Mouse (Mus musculus) heart, adult 2 months (tissue): ENCODE results near the gene Tle3. TPM values are rescaled to one million over a fixed set of nuclear protein-coding genes. Genes with fewer than 3 reads are reported as not detected.

ENCODE experiments used
- DNase-seq, 2 experiments: peaks; one replicate each; pipeline ENCODE4 v3.0.0; 2021
- H3K27ac ChIP-seq: fragments of 200-600 bp; 2 replicates; pipeline ENCODE4 v1.8.1; 2022
- H3K27me3 ChIP-seq: fragments of 200-500 bp; 2 replicates; pipeline ENCODE4 v1.6.1; 2012; ENCODE audit warnings: mild to moderate bottlenecking, low read length, inconsistent platforms, mixed read lengths; ENCODE audit not compliant: control insufficient read depth, insufficient read depth
- H3K36me3 ChIP-seq: fragments of 200-500 bp; 2 replicates; pipeline ENCODE4 v1.6.1; 2012; ENCODE audit warnings: low read length, inconsistent platforms; ENCODE audit not compliant: control insufficient read depth, insufficient read depth
- H3K4me1 ChIP-seq: fragments of 200-500 bp; 2 replicates; pipeline ENCODE4 v1.6.1; 2011; ENCODE audit warnings: low read length; ENCODE audit not compliant: control insufficient read depth, insufficient read depth
- H3K4me3 ChIP-seq: fragments of 200-600 bp; 2 replicates; pipeline ENCODE4 v1.8.1; 2022
- H3K79me2 ChIP-seq: fragments of 200-500 bp; replicated peaks from 2 replicates; pipeline ENCODE4 v1.6.1; 2012; ENCODE audit warnings: mild to moderate bottlenecking, inconsistent platforms, low read length, moderate library complexity, mixed read lengths; ENCODE audit not compliant: control insufficient read depth, insufficient read depth
- H3K9ac ChIP-seq: fragments of 200-500 bp; 2 replicates; pipeline ENCODE4 v1.6.1; 2012; ENCODE audit warnings: low read depth, mild to moderate bottlenecking, control low read depth, inconsistent platforms, low read length, mixed read lengths
- CTCF ChIP-seq: fragments of 200-600 bp; IDR thresholded peaks from 2 replicates; pipeline ENCODE4 v1.8.1; 2022; ENCODE audit warnings: antibody characterized with exemption, mild to moderate bottlenecking, moderate library complexity
- EP300 ChIP-seq: fragments of 200-500 bp; IDR thresholded peaks from 2 replicates; pipeline ENCODE4 v1.6.1; 2011; ENCODE audit warnings: low read depth, low read length, control low read depth; ENCODE audit not compliant: insufficient read depth
- POLR2A ChIP-seq: fragments of 200-500 bp; IDR thresholded peaks from 2 replicates; pipeline ENCODE4 v1.6.1; 2011; ENCODE audit warnings: mild to moderate bottlenecking, low read depth, low read length, control low read depth; ENCODE audit not compliant: insufficient read depth
- WGBS: fragments of 180-500 bp; shearing (Covaris S2); methylation state at CpG from one replicate; pipeline ENCODE4 v1.1.7; 2018; 5-methylcytosine and 5-hydroxymethylcytosine counted together
- intact Hi-C: fragments of 180-260 bp; cut with DNase I; formaldehyde crosslinking; loops from one replicate; pipeline ENCODE4 v1.15.1; 2025
- polyA plus RNA-seq: library from polyadenylated mRNA; depleted of rRNA; stranded (reverse); fragments of >200 nt; gene quantifications from 2 replicates; pipeline ENCODE4 v1.2.3, GENCODE M21; 2012
- total RNA-seq, 2 experiments: library from RNA; stranded (reverse); gene quantifications; 2 replicates each; pipeline ENCODE4 v1.2.3; 2021

The Tle3 gene
- total and polyA plus RNA-seq, 3 experiments = 16.5 to 16.8 (median 16.6) TPM

GRCm38 (mm10) chr9:61445711-61446222, 73.6 kb downstream of the Tle3 start:
- 47% methylated on average over 5 of the region's 5 CpGs for WGBS
- no peaks in the 10 kb centered on the region for H3K79me2 ChIP-seq
- H3K36me3 ChIP-seq = no peaks in the 10 kb centered on the region
- H3K27me3 ChIP-seq = no peaks in the 10 kb centered on the region
- no peak overlapping the region for H3K4me3 ChIP-seq
- TF ChIP-seq POLR2A = no peak
- no peak for TF ChIP-seq CTCF
- TF ChIP-seq EP300 = no peak
- H3K9ac ChIP-seq = no peak overlapping the region
- peak; percentile 39 to 58 for DNase-seq
- intact Hi-C loops = loop anchor here (5.0 kb wide), 1 partner anchor 242 kb away; no protein-coding TSS in a partner anchor
- H3K4me1 ChIP-seq = peaks cover 2% of the 10 kb centered on the region
- no peak overlapping the region for H3K27ac ChIP-seq

- intact Hi-C loops = loop anchor here (5.0 kb wide), 1 partner anchor 240 kb away; no protein-coding TSS in a partner anchor
- no peak for DNase-seq
- no peaks in the 10 kb centered on the region for H3K27me3 ChIP-seq
- H3K79me2 ChIP-seq = no peaks in the 10 kb centered on the region
- TF ChIP-seq POLR2A (no peak), CTCF (no peak), EP300 (no peak)
- H3K4me1 ChIP-seq = peaks cover 2% of the 10 kb centered on the region
- no peak overlapping the region for H3K4me3 ChIP-seq
- 74% methylated on average over 2 of the region's 2 CpGs for WGBS
- no peak overlapping the region for H3K27ac ChIP-seq
- H3K9ac ChIP-seq = no peak overlapping the region
- no peaks in the 10 kb centered on the region for H3K36me3 ChIP-seq
These were observed 74.8 kb downstream of the Tle3 start for GRCm38 (mm10) chr9:61446965-61447364.

GRCm38 (mm10) chr9:61449363-61449904, 77.3 kb downstream of the Tle3 start:
- H3K9ac ChIP-seq = no peak overlapping the region
- DNase-seq = peak in 1 of 2 experiments; percentile 35
- WGBS = 82% methylated on average over 5 of the region's 5 CpGs
- no peaks in the 10 kb centered on the region for H3K36me3 ChIP-seq
- H3K4me1 ChIP-seq = no peaks in the 10 kb centered on the region; the same call in 1 of the 2 replicates
- TF ChIP-seq CTCF = no peak
- TF ChIP-seq POLR2A = no peak
- TF ChIP-seq EP300 = no peak
- intact Hi-C loops = loop anchor here (5.0 kb wide), 1 partner anchor 238 kb away; no protein-coding TSS in a partner anchor
- H3K27me3 ChIP-seq = peaks cover under 1% of the 10 kb centered on the region; the same call in 1 of the 2 replicates
- no peak overlapping the region for H3K4me3 ChIP-seq
- H3K27ac ChIP-seq = no peak overlapping the region
- no peaks in the 10 kb centered on the region for H3K79me2 ChIP-seq

- Histone ChIP-seq H3K27me3 (peaks cover 1% of the 10 kb centered on the region; the same call in 1 of the 2 replicates), H3K27ac (no peak overlapping the region), H3K4me3 (no peak overlapping the region), H3K4me1 (no peaks in the 10 kb centered on the region), H3K9ac (no peak overlapping the region), H3K36me3 (no peaks in the 10 kb centered on the region), H3K79me2 (no peaks in the 10 kb centered on the region)
- intact Hi-C loops = no loop called here
- TF ChIP-seq CTCF (no peak), POLR2A (no peak), EP300 (no peak)
- no peak for DNase-seq
- 65% methylated on average over 1 of the region's 1 CpGs for WGBS
These were observed 79.9 kb downstream of the Tle3 start for GRCm38 (mm10) chr9:61452081-61452480.

GRCm38 (mm10) chr9:61455861-61456261, 83.7 kb downstream of the Tle3 start:
- intact Hi-C loops = loop anchor here (5.0 kb wide), 1 partner anchor 101 kb away; no protein-coding TSS in a partner anchor
- H3K36me3 ChIP-seq = no peaks in the 10 kb centered on the region
- no peaks in the 10 kb centered on the region for H3K4me1 ChIP-seq
- H3K27me3 ChIP-seq = peaks cover 1% of the 10 kb centered on the region; the same call in 1 of the 2 replicates
- no peak overlapping the region for H3K4me3 ChIP-seq
- no peaks in the 10 kb centered on the region for H3K79me2 ChIP-seq
- no peak overlapping the region for H3K27ac ChIP-seq
- H3K9ac ChIP-seq = no peak overlapping the region
- WGBS = 44% methylated on average over 6 of the region's 6 CpGs
- DNase-seq = peak in 1 of 2 experiments; percentile 75
- TF ChIP-seq EP300 = peak; percentile 63; the same call in 1 of the 2 replicates
- no peak for TF ChIP-seq POLR2A
